Mouse (Mus musculus): Measurements from ENCODE around the gene Rps15. TPM values are rescaled to one million over a fixed set of nuclear protein-coding genes. Genes with fewer than 3 reads are reported as not detected.
"Not testable (repeated sequence)": the region's sequence is repeated elsewhere in the genome, so short reads cannot be mapped to it uniquely, and the experiment has no call there.

Gene Rps15
- 1,002 and 1,019 TPM in 2 replicates for polyA plus RNA-seq (2015; fragmentation: Nextera tagmentation; extraction: Ambion mirVana)

GRCm38 (mm10) chr10:80292251-80293146 lies at the start of gene Rps15:
Rps15 (plus strand) TSS chr10:80292453.
- under 1% methylated on average over 72 of the region's 72 CpGs for WGBS
- peak; percentile 89 for ATAC-seq (replicated peaks; ENCODE audit: low FRiP score)
- H3K36me3 ChIP-seq = peaks cover 39% of the 10 kb centered on the region
- peak within 1 kb of the TSS; percentile 99 for H3K9ac ChIP-seq
- peak within 1 kb of the TSS; percentile 91 for H3K27ac ChIP-seq
- peak within 1 kb of the TSS; percentile 79 for H3K4me2 ChIP-seq
- H3K9me3 ChIP-seq (replicated peaks) = no peaks in the 10 kb centered on the region
- H3K4me3 ChIP-seq (replicated peaks) = peak within 1 kb of the TSS; percentile 91
- peaks cover 43% of the 10 kb centered on the region for H3K4me1 ChIP-seq
- H3K27me3 ChIP-seq = peaks cover 11% of the 10 kb centered on the region

GRCm38 (mm10) chr10:80242607-80243006 lies 49.6 kb upstream of the Rps15 start:
- no peak for ATAC-seq (replicated peaks; ENCODE audit: low FRiP score)
- no peak overlapping the region for H3K9ac ChIP-seq
- 93% methylated on average over 3 of the region's 3 CpGs for WGBS
- H3K4me1 ChIP-seq = peaks cover 8% of the 10 kb centered on the region
- H3K4me2 ChIP-seq = no peak overlapping the region
- H3K4me3 ChIP-seq (replicated peaks) = no peak overlapping the region
- H3K9me3 ChIP-seq (replicated peaks) = no peaks in the 10 kb centered on the region
- H3K36me3 ChIP-seq = peaks cover 72% of the 10 kb centered on the region
- no peaks in the 10 kb centered on the region for H3K27me3 ChIP-seq
- no peak overlapping the region for H3K27ac ChIP-seq

DNA sequence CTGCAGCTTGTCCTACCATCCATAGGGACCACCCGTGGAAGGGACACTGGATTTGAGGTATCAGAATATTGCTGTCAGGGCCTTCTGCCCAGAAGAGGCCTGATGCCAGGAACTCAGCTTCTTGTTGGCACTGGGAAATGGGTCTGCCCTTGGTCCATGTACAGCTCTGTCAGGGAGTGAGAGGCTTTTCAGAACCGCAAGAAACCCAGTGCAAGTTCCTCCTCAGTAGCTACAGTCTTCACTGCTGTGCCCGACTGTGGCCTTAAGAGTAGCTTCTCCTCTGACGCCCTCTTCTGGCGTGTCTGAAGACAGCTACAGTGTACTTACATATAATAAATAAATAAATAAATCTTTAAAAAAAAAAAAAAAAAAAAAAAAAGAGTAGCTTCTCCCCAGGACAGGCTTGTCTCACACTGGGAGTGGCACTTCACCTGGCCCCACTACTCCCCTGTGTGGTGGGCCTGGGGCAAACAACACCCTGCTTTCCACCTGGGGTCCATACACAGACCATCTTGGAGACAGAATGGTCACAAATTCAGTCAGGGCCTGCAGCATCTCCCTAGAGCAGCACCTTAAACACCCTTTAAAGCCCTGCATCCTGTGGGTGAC lies 47.4 kb upstream of the Rps15 start:
- H3K4me1 ChIP-seq = peaks cover 14% of the 10 kb centered on the region
- no peak overlapping the region for H3K4me2 ChIP-seq
- no peaks in the 10 kb centered on the region for H3K27me3 ChIP-seq
- ATAC-seq (replicated peaks; ENCODE audit: low FRiP score) = no peak
- WGBS = 44% methylated on average over 5 of the region's 5 CpGs
- 0 out of 2 replicates have a peak overlapping the region, but pooled peaks have one; percentile 30 for H3K9ac ChIP-seq
- no peaks in the 10 kb centered on the region for H3K9me3 ChIP-seq (replicated peaks)
- H3K36me3 ChIP-seq = peaks cover 49% of the 10 kb centered on the region
- no peak overlapping the region for H3K4me3 ChIP-seq (replicated peaks)
- H3K27ac ChIP-seq = 0 out of 2 replicates have a peak overlapping the region, but pooled peaks have one; percentile 13

GRCm38 (mm10) chr10:80245600-80245999 lies 46.7 kb upstream of the Rps15 start:
- WGBS = 8% methylated on average over 4 of the region's 4 CpGs
- 0 out of 2 replicates have a peak, but pooled peaks have one; percentile 2 for ATAC-seq (replicated peaks; ENCODE audit: low FRiP score)
- Histone ChIP-seq H3K4me2 (no peak overlapping the region; the same call in 1 of the 2 replicates), H3K4me3 (replicated peaks) (no peak overlapping the region), H3K27me3 (no peaks in the 10 kb centered on the region), H3K4me1 (peaks cover 21% of the 10 kb centered on the region), H3K9ac (0 out of 2 replicates have a peak overlapping the region, but pooled peaks have one; percentile 30), H3K9me3 (replicated peaks) (no peaks in the 10 kb centered on the region), H3K27ac (0 out of 2 replicates have a peak overlapping the region, but pooled peaks have one; percentile 13), H3K36me3 (peaks cover 42% of the 10 kb centered on the region)

GRCm38 (mm10) chr10:80247849-80248248 lies 44.4 kb upstream of the Rps15 start:
- no peaks in the 10 kb centered on the region for H3K27me3 ChIP-seq
- H3K4me1 ChIP-seq = peaks cover 29% of the 10 kb centered on the region
- ATAC-seq (replicated peaks; ENCODE audit: low FRiP score) = no peak
- WGBS = 48% methylated on average over 6 of the region's 6 CpGs
- H3K36me3 ChIP-seq = peaks cover 26% of the 10 kb centered on the region
- H3K9ac ChIP-seq = no peak overlapping the region
- peak overlapping the region; percentile 85; the same call in 1 of the 2 replicates for H3K4me2 ChIP-seq
- H3K27ac ChIP-seq = no peak overlapping the region
- H3K9me3 ChIP-seq (replicated peaks) = no peaks in the 10 kb centered on the region
- peak overlapping the region; percentile 87 for H3K4me3 ChIP-seq (replicated peaks)

GRCm38 (mm10) chr10:80248437-80248836 lies 43.8 kb upstream of the Rps15 start:
- H3K27ac ChIP-seq; ATAC-seq (replicated peaks; ENCODE audit: low FRiP score); H3K9me3 ChIP-seq (replicated peaks); H3K27me3 ChIP-seq: not testable (repeated sequence)
- Histone ChIP-seq H3K36me3 (peaks cover 26% of the 10 kb centered on the region), H3K9ac (0 out of 2 replicates have a peak overlapping the region, but pooled peaks have one; percentile 12), H3K4me2 (peak overlapping the region; percentile 85), H3K4me1 (peaks cover 29% of the 10 kb centered on the region), H3K4me3 (replicated peaks) (peak overlapping the region; percentile 87)
- WGBS = 36% methylated on average over 3 of the region's 3 CpGs

- no peaks in the 10 kb centered on the region for H3K27me3 ChIP-seq
- H3K9ac ChIP-seq = peak within 1 kb of the TSS; percentile 85
- peaks cover 29% of the 10 kb centered on the region for H3K4me1 ChIP-seq
- peaks cover 26% of the 10 kb centered on the region for H3K36me3 ChIP-seq
- peak within 1 kb of the TSS; percentile 97 for H3K27ac ChIP-seq
- H3K9me3 ChIP-seq (replicated peaks) = no peaks in the 10 kb centered on the region
- peak within 1 kb of the TSS; percentile 87 for H3K4me3 ChIP-seq (replicated peaks)
- under 1% methylated on average over 53 of the region's 53 CpGs for WGBS
- H3K4me2 ChIP-seq = peak within 1 kb of the TSS; percentile 85
- ATAC-seq (replicated peaks; ENCODE audit: low FRiP score) = peak; percentile 90
Measured at GRCm38 (mm10) chr10:80248971-80249640, 43.1 kb upstream of the Rps15 start, which contains the start of gene Ndufs7. Ndufs7 (plus strand) TSS chr10:80249121.

GRCm38 (mm10) chr10:80250059-80250458 lies 42.2 kb upstream of the Rps15 start:
- no peaks in the 10 kb centered on the region for H3K27me3 ChIP-seq
- ATAC-seq (replicated peaks; ENCODE audit: low FRiP score) = no peak

DNA sequence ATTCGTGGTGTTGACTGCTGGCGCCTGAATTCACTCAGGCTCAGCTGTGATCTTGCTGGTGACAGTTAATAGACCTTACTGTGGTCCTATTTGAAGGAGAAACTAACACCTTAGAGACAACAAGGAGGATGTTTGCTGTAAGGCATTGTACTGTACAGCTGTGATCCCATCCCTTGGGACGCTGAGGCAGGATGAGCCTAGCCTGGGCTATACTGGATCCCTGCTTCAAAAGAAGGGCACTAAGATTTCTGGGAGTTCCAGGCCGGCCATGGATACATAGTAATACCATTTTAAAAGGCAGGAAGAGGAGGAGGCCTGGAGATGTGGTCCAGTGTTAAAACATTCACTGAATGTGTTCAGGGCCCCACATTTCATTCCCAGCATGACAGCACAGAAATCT lies 41.7 kb upstream of the Rps15 start:
- Histone ChIP-seq H3K4me3 (replicated peaks) (peak overlapping the region; percentile 87), H3K4me2 (peak overlapping the region; percentile 85)

More at GRCm38 (mm10) chr10:80250059-80250458, 42.2 kb upstream of the Rps15 start:
- Histone ChIP-seq H3K4me2 (peak overlapping the region; percentile 85), H3K4me1 (peaks cover 28% of the 10 kb centered on the region), H3K27ac (peak overlapping the region; percentile 97), H3K9me3 (replicated peaks) (no peaks in the 10 kb centered on the region), H3K9ac (peak overlapping the region; percentile 85), H3K36me3 (peaks cover 28% of the 10 kb centered on the region), H3K4me3 (replicated peaks) (peak overlapping the region; percentile 87)
- WGBS = 31% methylated on average over 2 of the region's 2 CpGs

DNA sequence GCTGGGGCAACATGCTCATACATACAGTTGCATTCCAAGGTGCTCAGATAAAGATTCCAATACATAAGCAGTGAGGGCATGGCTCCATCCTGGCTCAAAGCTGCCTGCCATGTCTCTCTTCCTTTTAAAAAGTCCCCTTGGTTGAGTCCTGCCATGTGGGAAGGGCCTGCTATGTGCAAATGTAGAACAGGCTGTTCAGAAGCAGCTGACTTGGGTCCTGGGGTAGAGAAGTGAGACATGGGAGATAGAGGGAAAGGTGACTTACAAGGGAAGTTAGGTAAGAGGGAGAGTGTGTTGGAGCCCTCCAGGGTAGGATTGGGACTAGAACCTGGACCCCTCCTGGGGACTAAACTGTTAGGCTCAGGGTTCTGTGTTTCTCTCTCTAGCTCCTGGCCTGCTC lies 40.2 kb upstream of the Rps15 start:
- Histone ChIP-seq H3K27ac (no peak overlapping the region), H3K36me3 (peaks cover 47% of the 10 kb centered on the region), H3K27me3 (no peaks in the 10 kb centered on the region), H3K4me3 (replicated peaks) (no peak overlapping the region), H3K9ac (no peak overlapping the region), H3K4me1 (peaks cover 21% of the 10 kb centered on the region), H3K4me2 (no peak overlapping the region), H3K9me3 (replicated peaks) (no peaks in the 10 kb centered on the region)
- no peak for ATAC-seq (replicated peaks; ENCODE audit: low FRiP score)

More for the DNA sequence above, 41.7 kb upstream of the Rps15 start:
- peaks cover 33% of the 10 kb centered on the region for H3K36me3 ChIP-seq
- no peaks in the 10 kb centered on the region for H3K9me3 ChIP-seq (replicated peaks)
- H3K27me3 ChIP-seq = no peaks in the 10 kb centered on the region
- peak overlapping the region; percentile 85; the same call in 1 of the 2 replicates for H3K9ac ChIP-seq
- no peak for ATAC-seq (replicated peaks; ENCODE audit: low FRiP score)
- 86% methylated on average over 4 of the region's 4 CpGs for WGBS
- no peak overlapping the region for H3K27ac ChIP-seq
- H3K4me1 ChIP-seq = peaks cover 23% of the 10 kb centered on the region

DNA sequence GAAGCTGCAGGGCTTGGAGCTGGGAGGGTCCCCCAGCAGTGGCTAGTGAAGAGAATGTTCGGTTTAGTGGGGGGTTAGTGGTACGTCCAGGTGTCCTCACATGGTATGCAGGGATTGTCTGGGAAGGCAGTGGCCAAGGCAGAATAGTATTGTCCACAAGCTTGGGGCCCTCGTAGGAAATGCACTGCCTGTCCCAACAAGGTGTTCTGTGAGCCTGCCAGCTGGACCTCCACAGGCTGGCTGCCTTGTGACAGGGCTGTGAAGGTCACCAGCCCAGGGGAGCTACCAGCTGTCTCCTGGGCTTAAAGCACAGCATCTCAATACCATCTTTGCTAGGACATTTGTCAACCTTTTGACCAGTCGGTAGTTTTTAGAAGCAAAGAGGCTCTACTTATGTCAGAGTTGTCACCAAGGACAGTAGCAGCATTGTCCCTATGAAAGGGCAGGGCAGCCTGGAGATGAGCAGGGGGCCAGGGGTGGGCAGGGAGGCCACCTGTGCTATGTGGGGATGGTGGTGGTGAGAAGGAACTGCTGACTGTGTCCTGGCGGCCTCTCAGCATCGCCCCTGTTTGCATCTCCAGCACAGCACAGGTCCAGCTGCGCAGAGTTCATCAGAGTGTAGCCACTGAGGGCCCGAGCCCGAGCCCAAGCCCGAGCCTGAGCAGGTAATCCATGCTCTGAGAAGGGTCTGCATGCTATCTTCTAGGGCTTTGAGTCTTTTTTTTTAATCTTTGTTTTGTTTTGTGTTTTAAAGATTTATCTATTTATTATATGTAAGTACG lies 39.6 kb upstream of the Rps15 start:
- Histone ChIP-seq H3K4me3 (replicated peaks) (no peak overlapping the region), H3K27ac (no peak overlapping the region), H3K36me3 (peaks cover 53% of the 10 kb centered on the region), H3K27me3 (no peaks in the 10 kb centered on the region), H3K4me1 (peaks cover 21% of the 10 kb centered on the region), H3K4me2 (no peak overlapping the region), H3K9ac (no peak overlapping the region), H3K9me3 (replicated peaks) (no peaks in the 10 kb centered on the region)
- no peak for ATAC-seq (replicated peaks; ENCODE audit: low FRiP score)
- WGBS = 92% methylated on average over 11 of the region's 11 CpGs
